Mouse (Mus musculus) testis, postnatal 14 days (tissue): ENCODE measurements around the gene Ctla4.
A peak's percentile ranks its signal among the peaks of the same experiment; 100 is the strongest.

Experiments
- DNase-seq: peaks from one replicate; pipeline ENCODE4 v3.0.0; 2021; ENCODE audit warnings: low spot score

Ctla4 gene

DNA sequence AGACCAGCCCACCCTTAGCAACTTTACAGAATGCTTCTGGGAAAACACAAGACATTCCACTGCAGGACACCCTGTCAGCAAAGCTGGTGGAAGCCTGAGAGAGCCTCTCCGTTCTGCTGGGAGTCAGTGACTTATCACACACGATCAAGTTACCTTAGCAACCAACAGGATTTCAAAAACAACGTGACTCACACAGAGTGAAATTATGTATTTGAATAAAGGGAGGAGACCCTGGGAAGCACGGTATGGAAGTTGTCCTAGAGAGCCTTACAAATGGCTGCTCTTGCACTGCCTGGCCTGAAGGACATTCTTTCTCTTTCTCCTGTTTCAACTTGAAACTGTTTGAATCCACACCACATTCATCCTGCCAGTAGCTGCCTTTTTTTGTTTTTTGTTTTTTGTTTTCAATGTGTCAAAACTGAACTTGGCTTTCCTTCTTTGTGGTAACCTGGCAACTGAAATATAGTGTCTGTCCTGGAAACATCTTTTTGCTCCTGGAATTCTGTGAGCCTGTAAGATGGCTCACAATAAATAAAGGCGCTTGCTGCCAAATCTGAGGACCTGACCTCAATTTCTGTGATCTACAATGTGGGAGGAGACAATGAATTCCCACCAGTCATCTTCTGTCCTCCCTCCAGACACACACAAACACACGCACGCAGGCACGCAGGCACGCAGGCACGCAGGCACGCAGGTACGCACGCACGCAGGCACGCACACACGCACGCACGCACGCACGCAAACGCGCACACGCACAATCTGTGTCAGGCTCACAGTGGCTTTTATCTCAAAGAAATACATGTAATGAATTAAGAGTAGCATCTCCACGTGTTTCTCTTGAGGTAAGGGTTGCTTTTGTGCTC lies 33.9 kb downstream of the Ctla4 start:
- DNase-seq, result peak; percentile 36

DNA sequence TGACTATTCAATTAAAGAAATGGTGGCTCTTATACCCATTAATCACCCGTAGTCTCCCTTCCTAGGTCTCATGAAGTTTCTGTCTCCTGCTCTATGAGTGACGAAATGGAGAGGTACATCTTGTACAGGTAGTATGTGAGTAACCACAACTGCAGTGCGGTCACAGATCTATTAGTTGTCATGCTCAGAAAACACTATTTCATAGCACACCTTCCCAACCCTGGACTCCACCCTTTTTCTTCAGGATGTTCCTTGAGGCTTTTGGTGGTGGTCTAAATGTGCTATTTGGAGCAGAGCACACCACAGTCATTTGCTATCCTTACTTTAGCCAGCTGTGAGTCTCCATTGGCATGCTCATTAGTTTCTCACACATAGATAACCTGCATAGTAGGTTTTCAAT lies 42.2 kb downstream of the Ctla4 start:
- DNase-seq, result no peak

DNA sequence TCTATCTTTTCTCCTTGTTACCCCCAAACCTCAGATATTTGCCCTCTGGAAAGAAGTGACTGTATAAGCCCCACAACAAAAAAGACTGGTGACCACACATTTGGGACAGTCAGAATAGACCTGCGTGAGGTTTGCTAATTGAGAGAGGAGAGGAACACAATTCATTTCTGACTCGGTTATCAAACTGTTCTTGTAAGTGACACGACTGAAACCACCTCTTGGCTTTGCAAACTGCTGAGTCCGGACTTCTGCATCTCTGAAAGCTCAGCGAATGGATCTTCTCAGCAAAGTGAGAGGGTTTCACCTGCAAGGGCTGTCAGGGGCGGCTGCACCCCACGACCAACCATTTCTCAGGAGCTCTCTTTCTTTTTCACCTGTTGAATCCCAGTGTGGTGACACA lies 43.6 kb downstream of the Ctla4 start:
- no peak for DNase-seq

DNA sequence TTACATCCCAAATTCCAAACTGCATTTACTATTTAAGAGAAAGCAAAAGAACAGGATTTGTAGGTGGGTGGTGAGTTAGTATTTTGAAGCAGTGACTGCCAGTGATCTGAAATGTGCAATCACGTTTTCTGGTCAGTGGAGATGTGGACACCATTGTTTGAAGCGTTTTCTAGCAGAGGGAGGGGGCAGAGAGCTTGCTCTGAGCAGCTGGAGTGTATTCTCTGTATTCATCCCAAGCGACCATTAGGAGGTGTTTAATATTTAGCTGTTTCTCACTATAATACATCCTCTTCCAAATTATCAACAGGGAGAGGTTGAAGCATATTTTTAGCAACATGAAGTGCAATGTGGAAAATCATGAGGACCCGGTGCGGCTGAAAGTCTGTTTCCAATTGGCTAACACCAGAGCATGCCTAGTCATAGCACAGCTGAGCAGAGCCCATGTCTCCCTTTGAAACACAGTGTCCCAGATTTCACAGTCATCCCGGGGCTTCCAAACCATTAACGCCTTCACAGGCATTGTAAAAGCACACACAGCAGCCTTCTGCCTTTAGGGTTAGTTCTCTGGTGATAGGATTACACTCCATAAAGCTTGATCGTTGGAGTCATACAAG lies 49.3 kb downstream of the Ctla4 start:
- DNase-seq, result no peak

DNA sequence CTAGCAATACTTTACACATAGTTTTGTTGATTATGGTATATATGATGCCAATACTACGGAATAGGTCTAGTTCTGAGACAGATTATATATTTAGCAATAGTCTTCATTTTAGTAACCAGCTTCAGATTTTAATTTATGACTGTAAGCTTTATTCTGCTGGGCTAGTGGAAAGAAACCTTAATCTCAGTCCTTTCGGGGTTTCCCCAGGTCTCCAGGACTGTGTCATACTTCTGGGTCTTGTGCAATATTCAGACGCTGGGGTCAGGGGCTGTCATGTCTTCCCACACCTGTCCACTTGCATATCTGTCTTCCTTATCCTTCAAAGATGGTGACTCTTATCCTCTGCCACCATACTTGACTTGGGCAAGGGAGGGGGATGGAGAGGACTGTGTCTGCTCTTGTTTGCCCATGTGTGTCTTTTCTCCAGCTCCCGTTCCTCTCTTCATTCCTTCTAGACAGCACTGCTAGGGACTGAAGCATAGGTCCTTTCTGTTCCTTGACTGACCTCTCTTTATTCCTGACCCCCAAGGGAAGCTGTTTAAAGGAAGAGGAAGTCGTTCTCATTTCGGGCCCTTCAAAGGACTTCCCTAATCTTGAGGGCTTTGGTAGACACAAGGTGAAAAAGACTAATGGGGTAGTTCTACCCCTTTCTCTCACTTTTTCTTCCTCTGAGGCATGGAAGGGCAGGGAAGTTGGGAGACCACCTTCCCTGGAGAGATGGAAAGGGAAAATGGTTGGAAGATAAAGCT lies 50.3 kb downstream of the Ctla4 start:
- DNase-seq, result no peak

DNA sequence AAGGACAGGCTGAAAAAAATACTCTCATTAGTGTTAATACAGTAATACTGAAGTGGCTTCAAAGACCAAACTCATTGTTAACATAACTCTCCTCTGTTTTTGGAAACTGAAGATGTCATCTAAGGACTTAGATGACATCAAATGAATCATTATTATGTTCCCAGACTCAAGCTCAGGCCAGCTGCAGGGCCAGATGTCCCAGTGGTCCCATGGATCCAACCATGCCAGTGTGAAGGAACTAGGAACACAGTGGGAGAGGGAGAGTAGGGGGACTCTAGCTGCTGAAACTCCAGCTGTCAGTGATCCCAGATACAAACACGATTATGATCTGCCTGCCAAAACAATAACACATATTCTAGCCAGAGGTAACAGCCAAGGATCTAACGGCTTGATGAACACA lies 51.5 kb downstream of the Ctla4 start:
- no peak for DNase-seq

DNA sequence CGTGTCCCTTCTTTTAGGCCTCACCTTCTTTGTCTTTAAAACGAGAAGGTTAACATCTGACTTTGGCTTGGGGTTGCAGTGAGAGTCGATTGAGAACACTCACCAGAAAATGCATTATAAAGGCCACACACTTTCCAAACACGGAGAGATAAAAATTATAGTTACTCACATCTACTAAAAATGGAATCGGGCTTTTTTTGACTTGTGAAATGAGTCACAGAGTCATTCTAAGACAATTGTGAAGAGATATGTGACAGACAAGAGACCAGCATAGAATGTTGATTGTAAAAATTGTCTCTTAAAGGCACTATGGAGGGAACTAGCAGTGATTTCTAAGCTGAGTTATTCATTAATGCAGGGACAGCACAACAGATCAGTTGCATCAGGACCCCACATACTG lies 52.2 kb downstream of the Ctla4 start:
- DNase-seq, result no peak

DNA sequence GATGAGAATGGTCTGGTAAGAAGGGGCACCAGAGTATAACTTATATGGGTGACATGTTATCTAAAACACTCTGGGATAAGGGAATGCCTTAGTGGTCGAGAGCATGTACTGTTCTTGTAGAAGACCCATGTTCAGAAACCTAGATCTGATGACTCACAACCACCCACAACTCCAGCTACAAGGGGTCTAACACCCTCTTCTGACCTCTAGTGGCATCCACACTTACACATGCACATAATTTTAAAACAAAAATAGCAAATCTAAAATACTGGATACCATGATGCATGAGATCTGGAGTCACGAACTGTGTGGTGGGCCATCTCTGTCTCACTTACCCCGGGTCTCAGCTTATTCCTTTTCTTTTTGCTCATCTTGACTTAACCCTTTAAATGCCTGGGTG lies 53.2 kb downstream of the Ctla4 start:
- no peak for DNase-seq

DNA sequence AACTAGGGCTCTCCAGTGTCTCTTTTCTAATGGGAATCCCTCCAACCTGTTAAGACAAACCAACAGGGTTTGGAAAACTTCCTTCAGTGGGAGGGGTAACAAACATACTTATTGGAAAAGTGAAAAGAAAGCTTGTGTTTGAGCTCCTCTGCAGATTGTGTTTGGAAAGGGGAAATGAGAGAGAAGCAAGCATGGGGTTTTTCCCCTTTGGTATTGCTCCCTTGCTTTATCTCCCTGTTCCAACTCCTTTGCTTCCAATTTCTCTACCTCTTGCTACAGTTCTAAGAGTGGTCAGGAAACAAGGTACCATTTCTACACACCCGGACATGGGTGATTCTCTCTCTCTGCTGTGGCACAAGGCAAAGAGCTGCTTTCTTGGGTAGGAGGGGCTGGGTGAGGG lies 53.8 kb downstream of the Ctla4 start:
- DNase-seq, result no peak

DNA sequence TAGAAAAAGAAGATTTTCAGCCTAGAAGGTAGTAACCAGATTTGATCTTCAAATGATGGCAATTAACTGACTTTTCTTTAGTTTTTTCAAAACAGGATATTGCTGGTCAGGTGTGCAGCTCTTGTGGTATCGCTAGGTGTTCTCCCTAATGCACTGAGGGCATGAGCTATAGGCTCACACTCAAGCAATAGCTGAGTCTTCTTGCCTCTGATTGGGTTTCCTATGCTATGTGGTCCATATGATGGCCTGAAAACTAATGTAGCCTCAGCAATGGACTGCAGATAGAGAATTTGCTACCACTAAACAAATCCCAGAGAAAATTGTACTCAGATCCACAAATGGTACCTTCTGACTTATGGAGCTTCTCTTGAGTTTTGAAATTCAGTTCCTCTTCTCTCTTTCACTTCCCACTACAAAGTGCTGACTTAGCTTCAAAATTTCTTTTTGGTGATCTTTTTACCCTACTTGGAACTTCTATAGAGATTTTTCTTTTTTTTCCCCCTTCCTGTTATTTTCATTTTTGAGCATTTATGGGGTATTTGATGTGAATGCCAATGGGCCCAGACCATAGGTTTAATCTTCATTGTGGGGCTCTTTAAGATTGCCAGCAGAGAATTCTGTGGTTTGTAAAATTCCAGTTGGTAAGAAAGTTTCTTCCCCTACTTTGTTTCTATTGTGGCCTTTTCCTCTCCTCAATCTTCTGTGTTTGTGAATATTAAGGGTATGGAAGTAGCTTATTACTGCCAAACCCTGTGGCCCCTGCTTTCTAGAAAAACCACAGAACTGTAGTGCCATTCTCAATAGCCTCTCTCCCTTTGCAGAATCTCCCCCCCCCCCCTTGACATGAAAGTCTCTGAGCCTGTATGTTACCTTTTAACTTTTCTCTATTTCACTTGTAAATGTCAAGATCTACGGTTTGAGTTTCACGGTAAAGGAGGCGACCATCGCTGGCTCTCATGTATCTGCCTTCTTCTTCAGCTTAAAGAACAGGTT lies 54.6 kb downstream of the Ctla4 start:
- DNase-seq, result no peak

DNA sequence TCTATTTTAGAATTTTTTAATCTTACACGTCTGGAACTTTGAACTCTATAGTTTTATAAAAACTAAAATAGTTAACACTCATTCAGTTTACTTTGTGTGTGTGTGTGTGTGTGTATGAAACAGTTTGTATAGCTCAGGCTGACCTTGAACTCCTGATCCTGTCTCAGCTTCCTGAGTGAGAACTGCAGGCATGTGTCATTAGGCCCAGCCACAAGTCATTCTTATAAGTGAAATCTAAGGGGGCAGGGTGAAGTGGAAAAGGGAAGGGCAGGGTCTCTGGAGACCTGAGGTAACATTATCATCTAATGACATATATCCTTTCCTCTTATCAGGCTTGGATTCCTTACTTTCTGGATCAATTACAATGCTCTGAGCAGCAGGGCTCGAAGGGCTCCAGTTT lies 56.1 kb downstream of the Ctla4 start:
- DNase-seq, result no peak

DNA sequence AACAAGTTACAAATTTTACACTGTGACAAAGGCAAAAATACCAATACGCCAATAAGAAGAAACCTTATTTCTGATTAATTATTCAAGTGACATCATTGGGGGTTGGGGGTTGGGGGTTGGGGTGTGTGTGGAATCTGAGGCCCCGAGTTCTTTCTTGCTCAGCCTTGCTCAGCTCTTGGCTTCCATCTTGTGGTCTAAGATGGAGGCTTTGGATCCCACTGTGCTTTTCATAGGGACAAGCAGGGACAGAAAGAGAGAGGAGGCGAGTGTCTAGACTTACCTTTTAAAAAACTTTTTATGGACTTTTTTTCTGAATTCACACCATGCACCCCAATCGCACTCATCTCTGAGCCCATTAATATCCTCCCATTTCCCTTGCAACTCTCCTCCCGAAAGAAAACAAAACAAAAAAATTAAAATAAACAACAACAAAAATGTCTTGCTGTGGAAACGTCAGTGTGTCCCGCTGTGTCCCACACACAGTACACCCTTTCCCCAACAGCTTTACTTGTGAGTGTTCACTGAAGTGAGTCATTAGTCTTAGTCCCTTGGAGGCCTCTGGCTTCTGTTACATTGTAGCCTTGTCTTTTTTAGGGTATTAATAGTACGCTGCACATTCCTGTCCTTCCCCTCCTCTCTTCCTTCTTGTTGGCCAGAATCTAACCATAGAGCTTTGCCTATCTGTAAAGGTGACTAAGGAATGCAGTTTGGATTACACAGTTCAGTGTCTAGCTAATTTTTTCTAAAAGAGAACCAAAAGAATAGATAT lies 59.0 kb downstream of the Ctla4 start:
- DNase-seq, result no peak

DNA sequence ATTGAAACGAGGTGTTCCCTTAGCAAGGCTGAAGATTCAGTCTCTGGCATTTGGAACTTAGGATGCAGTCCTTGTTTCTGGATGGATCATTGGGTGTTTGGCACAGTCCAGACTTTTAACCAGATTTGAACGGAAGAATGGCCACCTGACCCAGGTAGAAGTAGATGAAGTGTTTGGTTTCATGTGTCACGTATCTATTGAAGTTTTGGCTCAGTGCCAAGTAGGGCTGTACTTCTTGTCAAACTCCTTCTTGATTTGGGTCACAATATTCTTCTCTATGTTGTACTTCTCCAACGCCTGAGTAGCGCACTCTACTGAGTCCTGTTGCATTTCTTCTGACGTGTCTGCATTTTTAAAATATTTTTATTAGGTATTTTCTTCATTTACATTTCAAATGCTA lies 61.3 kb downstream of the Ctla4 start:
- DNase-seq, result no peak

DNA sequence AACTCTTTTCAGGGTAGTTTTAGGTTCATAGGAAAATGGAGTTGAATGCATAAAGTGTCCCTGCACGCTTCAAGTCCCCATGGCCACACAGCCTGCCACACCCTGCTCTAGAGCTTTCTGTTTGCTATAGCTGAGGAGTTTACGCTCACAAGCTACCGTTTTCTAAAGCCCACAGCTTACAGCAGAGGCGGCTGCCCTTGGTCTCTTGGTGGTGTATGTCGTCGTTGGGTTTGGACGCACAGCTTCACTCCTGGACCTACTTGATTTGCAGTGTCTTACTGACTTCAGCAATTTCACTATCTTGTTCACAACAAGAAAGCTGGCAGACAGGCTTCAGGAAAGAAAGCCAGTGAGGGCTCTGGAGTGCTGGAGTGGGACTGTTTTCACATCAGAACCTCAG lies 66.2 kb downstream of the Ctla4 start:
- DNase-seq, result no peak

DNA sequence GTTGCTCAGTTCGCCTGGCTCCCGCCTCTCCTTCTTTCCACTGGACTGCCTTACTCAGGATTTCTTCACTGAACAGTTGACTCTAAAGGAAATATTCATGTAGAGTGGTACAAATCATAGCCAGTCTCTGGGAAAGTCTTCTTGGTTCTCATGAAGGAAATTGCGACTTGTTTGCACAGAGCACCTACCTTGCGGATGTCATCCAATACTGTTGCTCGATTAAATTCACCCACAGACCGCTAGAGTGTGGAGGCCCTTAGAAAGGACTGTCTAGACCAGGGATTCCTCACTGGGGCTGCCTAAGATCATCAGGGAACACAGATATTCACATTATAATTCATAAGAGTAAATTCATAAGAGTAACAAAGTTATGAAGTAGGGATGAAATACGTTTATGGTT lies 66.9 kb downstream of the Ctla4 start:
- no peak for DNase-seq

DNA sequence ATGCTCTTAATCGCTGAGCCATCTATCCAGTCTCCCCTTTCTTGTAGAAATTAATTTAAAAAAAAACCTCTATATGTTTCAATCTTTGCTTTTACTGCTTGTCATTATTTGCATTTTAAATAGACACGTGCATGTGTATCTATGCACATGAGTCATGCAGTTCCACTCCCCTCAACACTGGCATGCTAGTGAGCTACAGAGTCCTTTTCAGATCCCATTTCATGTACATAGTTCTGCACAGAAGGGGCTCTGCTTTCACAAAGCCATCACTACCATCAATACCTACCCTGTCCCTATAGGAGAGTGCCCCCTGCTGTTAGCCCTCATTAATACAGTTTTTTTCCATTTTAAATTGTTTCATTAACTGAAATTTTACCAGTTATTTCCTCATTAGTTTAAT lies 68.0 kb downstream of the Ctla4 start:
- no peak for DNase-seq

DNA sequence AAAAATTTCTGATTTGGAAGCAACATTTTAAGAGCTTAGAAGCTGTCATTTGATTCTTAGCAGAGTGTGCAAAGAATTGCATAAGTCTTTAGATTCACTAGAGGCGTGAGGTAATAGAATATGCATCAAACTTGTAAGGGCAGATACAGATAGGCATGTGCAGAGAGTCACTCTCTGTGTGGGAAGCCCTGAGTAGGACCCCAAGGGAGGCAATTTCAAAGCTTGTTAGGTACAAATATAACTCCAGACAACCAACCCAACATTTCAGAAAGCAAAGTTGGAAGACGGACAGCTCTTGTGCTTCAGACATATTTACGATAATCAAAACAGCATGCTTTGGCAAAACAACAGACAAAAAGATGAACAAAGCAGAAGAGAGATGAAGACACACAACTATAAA lies 68.4 kb downstream of the Ctla4 start:
- no peak for DNase-seq

DNA sequence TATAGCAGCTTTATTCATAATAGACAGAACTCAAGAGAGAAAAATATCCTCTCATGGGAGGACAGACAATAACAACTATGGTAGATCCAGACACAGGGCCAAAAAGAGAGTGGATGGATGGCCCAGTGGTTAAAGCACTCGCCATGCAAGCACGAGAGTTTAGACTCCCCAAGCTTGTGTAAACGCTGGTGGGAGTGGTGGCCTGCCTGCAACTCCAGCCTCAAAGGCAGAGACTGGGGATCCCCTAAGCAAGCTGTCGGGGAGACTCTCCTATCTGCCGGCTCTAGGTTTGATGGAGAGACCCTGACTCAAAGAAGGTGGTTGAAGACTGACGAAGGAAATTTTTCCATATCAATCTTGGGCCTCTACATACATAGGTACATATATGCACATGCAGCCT lies 69.4 kb downstream of the Ctla4 start:
- DNase-seq, result no peak

DNA sequence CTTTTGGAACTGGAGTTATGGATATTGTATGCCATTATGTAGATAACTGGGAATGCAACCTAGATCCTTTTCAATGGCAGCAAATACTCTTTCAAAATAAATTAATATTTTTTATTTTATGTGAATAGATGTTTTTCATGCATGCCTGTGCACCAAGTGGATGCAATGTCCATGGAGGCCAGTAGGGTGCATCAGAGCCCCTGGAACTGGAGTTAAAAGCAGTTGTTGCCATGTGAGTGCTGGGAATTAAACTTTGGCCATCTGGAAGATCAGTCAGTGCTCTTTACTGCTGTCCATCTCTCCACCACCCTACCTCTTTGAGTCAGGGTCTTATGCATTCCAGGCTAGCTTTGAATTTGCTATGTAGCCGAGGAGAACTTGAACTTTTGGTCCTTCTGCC lies 71.5 kb downstream of the Ctla4 start:
- DNase-seq, result no peak

DNA sequence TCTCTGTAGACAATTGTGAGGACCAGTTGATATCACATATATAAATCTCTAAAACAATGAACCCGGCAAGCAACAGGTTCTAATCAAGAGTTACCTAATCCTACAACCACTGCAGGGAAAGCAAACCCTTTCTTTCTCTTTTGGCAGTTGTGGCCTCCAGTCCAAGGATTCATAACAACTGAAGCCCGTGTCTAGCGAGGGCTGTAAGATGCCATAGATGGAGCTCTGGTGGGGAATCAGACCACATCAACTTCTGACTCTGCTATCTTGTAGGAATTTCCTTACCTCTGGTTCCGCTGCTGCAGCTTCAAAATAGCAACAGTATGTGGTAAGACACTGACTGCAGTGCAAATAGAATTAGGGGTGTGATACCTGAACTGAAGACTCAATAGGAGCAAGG lies 72.4 kb downstream of the Ctla4 start:
- DNase-seq, result no peak

DNA sequence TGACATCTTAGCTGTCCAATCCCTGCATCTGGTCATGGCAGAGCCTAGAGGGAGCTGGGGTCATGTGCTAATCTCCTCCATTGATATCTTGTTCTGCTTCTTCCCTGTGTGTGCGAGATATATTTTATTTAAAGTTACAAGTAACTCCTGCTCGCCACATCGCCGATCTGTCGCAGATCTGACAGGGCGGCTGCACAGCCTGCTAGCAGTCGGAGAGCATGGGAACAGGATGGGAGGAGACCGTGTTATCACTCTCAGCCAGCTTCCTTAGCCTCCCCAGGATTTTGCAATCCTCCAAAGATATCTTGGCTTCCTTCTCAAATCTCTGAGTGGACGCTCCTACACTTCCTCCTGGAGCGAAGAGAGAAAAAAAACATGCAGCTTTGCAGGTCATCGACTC lies 73.7 kb downstream of the Ctla4 start:
- peak; percentile 32 for DNase-seq
